Mouse (Mus musculus) megakaryocyte-erythroid progenitor cell, adult 5-6 weeks (primary cell): ENCODE measurements around the gene Atg2a. TPM values are rescaled to one million over a fixed set of nuclear protein-coding genes. Genes with fewer than 3 reads are reported as not detected.

ENCODE experiments used
- ATAC-seq: replicated peaks from 2 replicates; pipeline ENCODE4 v1.8.0; 2016; ENCODE audit warnings: mild to moderate bottlenecking, inconsistent platforms; ENCODE audit not compliant: severe bottlenecking, poor library complexity, low FRiP score, low TSS enrichment
- total RNA-seq, 2 experiments: library from RNA; stranded (forward) in 1 of 2; stranded (reverse) in 1 of 2; fragments of 200-1000, 215-1000 nt in 1 of 2; fragments of >200 nt in 1 of 2; fragmentation: Nextera tagmentation in 1 of 2; gene quantifications; 2 replicates each; pipeline ENCODE4 v1.2.3; 2014 to 2017

The Atg2a gene
- total RNA-seq, 2 experiments from 2014 or later = 11.8 to 30.2 TPM

DNA sequence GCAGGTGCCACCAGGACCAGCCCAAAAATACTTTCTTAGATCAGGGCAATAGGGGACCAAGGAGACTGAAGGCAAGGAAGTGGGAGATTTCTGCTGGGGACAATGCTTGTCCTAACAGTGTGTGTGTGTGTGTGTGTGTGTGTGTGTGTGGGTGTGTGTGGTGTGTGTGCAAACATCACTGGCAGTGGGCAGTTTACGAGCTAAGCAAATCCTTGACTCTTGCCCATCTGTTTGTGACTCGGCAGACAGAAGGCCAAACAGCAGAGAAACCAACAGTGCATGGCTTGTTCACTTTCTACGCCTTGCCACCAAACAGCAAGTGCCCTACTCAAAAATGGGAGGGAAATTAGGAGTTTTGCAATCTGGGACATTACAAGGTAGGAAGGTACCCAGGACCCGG lies 32.1 kb downstream of the Atg2a start:
- no peak for ATAC-seq

DNA sequence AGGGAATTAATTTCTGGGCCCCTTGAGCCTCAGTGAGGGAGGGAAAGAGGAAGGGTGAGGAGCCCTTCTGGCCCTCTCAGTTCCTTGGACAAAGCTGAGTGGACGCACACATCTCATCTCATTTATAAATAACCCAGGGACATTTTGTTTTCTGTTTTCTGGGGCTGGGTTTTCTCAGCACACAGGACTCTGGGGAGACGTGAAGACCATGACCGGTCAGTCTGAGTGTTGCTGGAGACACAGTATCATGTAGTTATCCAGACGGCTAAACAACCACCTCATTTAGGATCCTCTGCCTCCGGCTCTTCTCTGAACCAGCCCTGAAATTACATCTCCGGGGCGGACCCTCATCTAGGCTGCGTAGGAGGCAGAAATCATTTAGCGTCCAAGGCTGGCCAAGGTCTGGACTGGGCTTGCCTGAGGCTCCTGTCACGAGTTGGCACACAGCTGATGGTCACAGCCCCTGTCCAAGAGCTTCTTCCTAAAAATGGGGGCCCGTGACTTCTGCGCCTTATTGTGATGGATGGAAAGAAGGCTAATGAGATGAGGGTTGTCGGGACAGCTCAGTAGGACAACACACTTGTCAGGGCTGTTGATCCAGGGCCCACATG lies 32.6 kb downstream of the Atg2a start:
- no peak for ATAC-seq

DNA sequence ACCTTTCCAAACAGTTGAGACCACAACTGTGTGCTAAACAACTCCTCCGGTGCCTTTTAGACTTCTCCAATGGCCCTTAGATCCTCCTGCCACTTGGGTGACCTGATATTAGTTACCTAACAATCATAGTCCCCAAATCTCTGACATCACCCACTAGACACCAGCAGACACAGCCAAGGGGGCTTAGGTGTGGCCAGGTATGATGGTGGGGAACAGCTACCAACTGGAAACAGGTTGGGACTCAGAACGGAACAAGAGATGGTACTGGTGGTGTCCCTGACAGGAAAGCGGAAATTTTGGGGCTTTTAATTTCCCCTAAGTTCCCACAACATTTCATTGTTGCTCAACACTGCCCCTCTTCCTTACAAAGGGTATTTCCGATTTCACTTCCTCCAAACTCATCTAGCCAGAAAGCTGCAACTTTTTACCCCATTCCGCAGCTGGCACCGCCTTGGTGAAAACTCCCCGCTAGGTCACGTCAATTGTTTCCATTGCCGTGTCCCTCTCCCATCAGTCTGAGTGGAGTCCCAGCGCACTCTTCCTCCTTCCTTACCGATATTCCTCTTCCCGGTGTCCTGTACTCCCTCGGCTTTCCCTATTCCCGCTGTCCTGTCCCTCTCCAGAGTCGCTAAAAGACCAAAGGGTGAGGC lies 34.4 kb downstream of the Atg2a start:
- ATAC-seq = no peak

DNA sequence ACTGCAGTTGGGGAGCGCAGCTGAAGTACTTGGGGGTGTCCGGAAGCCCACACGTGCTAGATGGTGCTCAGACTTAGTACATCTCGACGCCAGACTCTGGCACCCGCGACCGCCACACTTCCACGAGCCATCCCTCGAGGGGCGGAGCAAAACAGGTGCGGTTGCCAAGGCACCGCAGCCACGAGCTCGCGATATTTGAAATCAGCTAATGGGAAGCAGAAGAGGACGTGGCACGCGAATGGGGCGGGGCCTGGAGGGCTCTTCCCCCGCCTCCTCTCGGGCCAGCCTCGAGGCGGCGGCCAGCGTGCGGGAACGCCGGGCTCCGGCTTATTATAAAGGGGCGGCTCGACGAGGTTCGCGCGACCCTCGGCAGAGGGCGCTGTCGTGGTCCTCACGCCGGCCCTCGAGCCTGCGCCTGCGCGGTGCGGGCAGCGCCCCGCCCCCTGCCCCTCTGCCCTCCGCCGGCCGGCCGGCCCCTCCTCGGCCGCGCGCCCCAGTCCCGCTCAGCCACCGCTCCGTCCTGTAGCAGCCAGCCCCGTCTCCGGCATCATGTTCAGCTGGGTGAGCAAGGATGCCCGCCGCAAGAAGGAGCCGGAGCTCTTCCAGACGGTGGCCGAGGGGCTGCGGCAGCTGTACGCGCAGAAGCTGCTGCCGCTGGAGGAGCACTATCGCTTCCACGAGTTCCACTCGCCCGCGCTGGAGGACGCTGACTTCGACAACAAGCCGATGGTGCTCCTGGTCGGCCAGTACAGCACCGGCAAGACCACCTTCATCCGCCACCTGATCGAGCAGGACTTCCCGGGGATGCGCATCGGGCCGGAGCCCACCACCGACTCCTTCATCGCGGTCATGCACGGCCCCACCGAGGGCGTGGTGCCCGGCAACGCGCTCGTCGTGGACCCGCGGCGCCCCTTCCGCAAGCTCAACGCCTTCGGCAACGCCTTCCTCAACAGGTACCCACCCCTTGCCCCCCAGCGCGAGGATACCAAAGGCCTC lies 35.3 kb downstream of the Atg2a start, which contains the start of gene Ehd1:
Ehd1 (plus strand) TSS at position 300 of the 996 bp plus-strand sequence.
- ATAC-seq = peak; percentile 92

DNA sequence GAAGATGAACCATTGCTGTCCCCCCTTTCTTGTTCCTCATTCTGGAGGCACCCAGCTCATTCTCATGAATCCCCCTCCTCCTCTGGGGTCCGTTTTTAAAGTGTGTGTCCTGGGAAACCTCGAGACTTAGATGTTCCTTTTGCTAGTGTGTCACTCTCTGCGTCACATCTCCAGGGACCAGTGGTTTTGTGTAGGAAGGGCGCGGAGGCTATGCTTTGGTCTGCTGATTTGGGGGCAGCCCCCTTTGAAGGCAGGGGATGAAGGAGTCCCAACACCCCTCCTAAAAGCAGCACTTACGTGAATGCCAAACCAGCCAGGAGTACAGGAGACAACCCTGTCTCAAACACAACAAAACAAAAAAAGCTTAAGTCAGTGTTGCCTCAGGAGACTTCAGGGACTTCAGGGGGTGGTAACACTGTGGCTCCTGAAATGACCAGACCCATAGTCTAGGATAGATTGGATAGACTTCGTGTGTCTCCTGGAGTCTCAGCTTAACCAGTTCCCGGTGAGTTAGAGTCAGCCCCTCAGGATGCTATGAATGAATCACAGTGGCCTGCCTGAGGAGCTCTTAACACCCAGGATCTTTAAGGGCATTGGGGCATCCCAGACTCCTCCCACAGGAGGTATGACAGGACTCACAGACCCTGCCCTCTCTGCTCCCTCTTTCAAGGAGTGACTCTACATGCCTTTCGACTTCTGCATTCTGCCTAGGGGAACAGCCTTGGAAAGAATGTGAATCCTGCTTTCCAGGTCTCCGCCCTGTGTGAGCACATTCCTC lies 36.4 kb downstream of the Atg2a start:
- ATAC-seq = peak; percentile 50

DNA sequence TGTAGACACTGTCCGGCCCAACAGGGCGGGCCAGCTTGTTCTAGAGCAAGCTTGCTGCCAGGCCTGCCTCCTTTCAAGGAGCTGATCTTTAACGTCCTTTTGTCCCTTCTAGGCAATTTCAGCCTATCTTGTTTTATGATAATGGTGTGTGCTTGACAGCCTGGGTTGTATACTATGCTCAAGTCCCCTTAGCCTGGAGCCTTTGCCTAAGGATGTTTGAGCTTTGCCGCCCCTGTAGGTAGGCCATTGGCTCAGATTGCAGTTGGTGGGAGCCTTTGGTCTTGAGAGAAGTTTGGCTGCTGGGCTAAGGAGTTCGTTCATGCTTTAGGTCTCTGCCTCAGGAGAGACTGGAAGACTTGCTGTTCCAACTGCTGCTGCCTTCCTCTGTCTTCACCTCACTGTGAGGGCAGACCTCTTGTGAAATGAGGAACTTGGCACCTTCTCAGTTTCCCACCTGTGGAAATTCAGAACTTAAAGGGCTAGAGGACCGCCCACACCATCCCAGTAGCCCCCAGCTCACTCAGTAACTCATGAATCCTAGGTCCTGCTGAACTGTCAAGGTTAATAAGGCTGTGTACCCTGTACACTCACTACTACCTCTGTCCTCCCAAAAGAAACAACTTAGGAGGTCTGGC lies 37.1 kb downstream of the Atg2a start:
- ATAC-seq = no peak

DNA sequence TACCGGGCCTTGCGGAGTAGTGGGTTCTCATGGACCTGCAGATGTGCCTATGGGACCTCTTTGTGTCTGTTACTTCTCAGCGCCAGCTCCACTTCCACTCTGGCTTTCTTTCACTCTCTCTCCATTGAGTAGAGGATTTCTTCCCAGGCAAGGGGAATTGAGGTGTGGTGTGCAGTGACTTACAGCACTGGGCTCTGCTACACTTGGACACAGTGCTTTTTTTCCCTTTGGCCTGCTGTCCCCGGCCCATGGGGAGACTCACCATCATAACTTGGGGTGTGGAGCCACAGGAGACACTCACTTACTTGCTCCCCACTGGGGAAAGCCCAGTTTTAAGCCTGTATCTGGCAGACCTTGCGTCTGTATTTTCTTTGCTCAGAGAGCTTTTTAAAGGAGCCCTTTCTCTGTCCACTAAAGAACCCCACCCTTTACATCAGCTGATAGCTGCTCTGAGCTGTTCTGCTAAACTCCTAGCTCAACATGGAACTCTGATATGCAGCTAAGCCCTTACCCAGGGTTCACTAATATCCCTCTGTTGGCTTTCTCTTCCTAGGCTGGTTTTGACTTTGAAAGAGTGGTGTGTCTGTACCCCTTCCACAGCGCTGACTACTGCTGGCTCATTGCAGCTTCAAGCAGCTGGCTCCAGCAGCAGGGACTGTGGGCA lies 38.1 kb downstream of the Atg2a start:
- ATAC-seq = no peak

DNA sequence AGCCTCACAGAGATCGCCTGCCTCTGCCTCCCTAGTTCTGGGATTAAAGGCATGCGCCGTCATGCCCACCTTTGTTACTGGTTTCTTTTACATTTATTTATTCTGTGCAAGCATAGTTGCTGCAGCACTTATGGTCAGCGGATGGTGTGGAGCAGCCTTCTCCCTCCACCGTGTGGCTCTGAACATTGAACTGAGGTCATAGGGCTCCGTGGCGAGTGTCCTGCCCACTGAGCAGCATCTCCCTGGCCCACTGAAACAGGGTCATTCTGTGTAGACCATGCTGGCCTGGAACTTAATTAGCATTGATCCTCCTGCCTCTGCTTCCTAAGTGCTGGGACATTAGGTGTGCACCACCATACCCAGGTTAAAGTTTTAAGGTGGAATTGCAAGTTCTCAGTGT lies 39.1 kb downstream of the Atg2a start:
- ATAC-seq = no peak

DNA sequence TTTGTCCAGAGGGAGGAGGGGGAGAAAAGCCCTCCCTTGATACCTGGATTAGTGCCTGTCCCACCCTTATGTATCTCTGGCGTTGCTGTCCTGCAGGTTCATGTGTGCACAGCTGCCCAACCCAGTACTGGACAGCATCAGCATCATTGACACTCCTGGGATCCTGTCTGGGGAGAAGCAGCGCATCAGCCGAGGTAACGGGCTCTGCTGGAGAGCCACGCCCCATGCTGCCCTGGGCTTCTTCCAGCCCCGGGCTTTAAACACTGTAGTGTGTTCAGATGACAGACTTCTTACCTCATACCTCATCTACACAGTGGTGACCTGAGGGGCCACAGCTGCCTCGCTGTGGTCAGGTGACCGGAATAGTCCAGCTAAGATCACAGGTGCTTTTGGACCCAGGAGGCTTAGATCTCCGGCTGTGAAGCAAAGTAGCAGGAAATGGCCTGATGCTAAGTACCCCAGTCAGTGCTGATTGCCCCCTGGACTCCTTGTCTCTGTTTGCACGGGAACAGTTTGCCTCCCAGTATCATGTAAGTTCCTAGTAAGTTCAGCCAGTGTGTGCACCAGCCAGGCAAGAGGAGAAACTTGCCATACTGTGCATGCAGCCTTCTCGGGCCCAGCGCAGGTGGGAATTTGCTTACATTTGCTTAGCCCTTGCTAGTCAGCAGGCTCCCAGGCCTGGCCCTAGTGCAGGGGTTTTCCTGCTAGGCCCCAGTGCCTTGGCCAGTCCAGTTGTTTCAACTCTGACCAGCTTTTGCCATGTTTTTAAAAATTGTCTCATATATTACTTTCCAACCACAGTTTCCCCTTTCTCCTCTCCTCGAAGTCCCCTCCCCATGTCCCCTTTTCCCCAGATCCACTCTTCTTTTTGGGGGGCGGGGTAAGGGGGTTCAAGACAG lies 39.9 kb downstream of the Atg2a start:
- ATAC-seq = no peak

DNA sequence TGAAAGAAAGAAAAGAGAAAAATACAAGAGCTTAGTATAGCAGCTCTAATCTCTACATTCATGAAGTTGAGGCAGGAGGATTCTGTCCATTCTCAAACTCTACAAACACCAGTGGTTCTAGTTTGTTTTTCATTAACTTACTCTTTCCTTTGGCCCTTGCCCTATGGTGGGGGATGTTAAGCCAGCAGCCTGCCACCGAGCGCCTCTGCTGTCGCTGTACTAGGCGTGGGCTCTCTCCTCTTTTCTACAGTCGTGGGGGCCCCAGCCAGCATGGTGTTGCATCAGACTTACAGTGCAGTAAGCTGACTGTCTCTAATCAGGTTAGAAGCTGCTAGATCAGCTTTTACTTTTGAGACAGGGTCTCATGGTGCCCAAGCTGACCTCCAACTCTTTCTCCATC lies 41.5 kb downstream of the Atg2a start:
- ATAC-seq = no peak

DNA sequence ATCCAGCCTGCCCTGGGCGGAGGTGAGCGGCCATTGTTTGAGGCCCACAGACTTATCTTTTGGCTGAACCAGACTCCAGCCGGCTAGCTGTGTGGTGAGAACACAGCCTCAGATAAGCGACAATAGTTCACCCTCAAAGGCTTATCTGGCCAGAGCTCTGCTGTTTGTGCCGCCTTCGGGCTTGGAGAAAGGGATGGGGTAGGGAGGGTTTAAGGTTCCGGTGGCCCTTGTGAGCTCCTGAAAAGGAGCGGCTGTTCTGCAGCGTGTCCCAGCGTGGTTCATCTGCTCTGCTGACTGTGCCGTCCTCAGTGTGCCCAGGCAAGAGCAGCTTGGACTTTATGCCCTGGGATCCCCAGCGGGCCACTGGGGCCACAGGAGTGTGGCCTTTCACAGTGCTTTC lies 43.0 kb downstream of the Atg2a start:
- ATAC-seq = peak; percentile 87

DNA sequence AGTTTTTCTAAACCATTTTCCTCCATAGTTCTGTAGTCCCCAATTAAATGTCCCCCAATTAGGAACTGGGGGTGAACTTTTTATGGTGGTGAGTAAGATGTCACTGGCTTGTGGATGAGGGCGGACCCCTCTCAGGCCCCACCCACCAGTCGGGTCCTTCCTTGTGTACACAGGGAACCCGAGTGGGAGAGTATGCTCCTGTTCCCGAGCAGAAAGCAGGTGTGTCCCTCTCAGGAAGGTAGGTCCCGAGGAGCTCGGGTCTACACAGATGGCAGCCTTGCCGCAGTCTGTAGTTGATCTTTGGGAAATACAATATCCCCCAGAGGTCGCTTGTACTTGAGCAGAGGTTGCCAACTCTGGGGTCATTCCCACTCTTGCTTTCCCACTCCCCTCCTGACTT lies 43.8 kb downstream of the Atg2a start:
- peak; percentile 6; the same call in 1 of the 2 replicates for ATAC-seq

DNA sequence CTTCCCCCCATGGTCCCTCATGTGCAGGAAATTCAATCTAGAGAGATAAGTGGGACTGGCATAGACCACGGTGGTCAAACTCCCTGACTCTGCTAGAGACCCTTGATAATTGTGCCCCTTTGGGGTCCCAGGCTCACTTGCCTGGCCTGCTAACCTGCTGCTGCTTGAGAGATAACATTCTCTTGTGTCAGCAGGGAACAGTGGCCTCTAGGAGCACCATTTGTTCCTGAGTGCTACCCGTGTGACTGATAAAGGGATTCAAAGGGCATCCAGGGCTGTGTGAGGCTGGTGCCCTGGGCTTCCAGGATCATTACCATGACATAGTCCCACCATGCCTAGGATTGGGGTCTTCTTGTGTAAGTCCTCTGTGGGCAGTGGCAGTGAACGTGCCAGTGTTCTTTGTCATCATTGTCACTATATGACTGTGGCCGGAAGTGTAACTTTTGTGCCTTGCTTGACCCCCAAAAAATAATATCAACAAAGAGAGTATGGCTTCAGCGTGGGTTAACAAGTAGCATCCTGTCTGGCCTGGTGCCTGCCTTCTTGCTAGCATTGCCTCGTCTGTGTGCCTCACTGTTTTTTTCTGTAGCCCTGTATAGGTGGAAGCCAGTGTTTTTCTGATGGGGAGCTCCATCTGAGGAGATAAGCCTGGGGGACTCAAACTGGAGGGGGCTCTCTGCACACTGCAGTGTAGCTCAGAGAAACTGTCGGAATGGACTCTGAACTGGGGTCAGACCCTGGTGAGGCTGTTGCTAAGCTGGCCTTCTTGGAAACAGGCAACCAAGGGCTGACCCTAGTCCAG lies 44.4 kb downstream of the Atg2a start:
- peak; percentile 35 for ATAC-seq

DNA sequence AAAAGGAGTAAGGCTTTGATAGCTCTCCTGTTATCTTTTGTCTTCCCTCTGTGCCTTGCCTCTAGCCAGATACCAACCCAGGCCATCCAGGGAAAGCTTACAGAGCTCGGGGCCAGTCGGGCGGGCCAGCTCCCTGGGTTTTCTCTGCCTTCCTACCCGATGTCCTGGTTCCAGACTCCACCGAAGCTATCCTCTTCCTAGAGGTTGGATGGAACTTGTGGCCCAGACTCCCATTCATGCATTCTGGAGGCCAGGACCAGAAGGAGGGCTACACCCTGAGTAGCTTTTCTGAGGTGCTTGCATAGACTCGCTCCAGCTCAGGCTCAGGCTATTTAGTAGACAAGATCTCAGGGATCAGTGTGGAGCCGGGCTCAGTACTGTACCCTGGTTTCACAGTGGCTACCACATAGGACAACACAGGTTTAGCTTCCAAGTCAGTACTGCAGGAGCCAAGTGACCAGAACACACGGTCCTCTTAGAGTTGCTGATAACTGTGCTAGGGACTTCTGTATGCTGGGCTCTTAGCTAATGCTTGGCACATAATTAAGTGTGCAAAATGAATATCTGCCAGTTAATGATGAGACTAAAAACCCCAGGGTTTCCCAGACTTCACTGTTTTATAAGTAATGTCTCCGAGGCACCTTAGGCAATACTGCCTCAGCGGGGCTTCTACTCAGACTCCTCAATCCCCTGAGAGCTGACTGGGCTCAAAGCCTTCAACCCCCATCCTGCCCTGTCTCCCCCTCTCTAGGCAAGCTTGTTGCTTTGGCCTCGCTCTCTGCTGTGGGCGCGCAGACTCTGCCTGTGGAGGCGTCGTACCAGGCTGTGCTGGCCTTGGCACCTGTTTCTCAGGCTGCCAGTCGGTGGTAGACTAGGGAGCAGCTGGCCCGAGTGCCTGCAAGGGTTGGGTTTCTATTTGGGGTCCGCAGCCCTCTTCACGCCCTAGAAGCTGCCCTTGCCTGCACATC lies 45.2 kb downstream of the Atg2a start:
- ATAC-seq = no peak

DNA sequence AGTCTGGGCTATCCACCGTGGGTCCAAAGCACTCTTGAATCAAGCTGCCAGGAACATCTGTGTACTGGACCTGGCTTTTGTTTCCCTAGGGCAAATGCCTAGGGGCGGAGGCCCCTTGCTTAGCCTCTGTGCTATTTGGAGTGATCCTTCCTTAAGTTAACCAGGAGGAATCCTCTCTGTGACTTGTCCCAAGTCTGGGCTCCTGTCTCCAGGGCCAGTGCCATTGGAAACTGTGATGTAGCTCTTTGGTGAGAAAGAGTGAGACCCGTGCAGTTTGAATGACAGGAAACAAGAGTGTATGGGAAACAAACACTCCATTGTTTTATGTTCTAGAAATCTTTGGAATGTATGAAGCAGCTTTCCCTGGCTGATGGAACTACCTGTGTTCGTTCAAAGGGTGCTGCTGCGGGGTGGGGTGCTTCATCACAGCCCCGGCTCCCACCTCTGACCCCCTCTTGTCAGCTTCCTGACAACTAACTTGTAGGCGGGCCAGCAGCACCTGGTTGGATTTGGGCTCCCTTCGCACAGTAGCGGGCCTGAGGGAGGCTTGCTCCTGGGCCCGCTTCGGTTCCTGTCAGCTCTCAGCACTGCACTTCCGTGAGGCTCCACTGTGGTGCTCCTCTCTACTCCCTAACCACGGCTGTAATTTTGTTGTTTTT lies 46.9 kb downstream of the Atg2a start:
- no peak for ATAC-seq
